Mouse (Mus musculus) limb, embryonic 10.5 days (tissue): ENCODE measurements around the gene Ern2. TPM values are rescaled to one million over a fixed set of nuclear protein-coding genes. Genes with fewer than 3 reads are reported as not detected.

Experiments used
- DNase-seq: peaks from one replicate; pipeline ENCODE4 v3.0.0-alpha.2; 2017; ENCODE audit warnings: low spot score
- H3K27ac ChIP-seq: fragments of 300-500 bp; sonication (generic); 2 replicates; pipeline ENCODE4 v1.5.1; 2016; ENCODE audit warnings: mild to moderate bottlenecking
- H3K27me3 ChIP-seq: fragments of 300-500 bp; sonication (generic); 2 replicates; pipeline ENCODE4 v1.6.1; 2016; ENCODE audit warnings: low read depth, mild to moderate bottlenecking; ENCODE audit not compliant: poor library complexity, severe bottlenecking
- H3K36me3 ChIP-seq: fragments of 300-500 bp; sonication (generic); 2 replicates; pipeline ENCODE4 v1.6.1; 2016; ENCODE audit warnings: mild to moderate bottlenecking, moderate library complexity
- H3K4me1 ChIP-seq: fragments of 300-500 bp; sonication (generic); 2 replicates; pipeline ENCODE4 v1.6.1; 2016
- H3K4me3 ChIP-seq: fragments of 300-500 bp; sonication (generic); 2 replicates; pipeline ENCODE4 v1.5.1; 2016; ENCODE audit warnings: mild to moderate bottlenecking, moderate library complexity
- H3K9me3 ChIP-seq: fragments of 300-500 bp; sonication (generic); replicated peaks from 2 replicates; pipeline ENCODE4 v1.6.1; 2016; ENCODE audit warnings: mild to moderate bottlenecking
- WGBS: fragments of 180-500 bp; shearing (Covaris S2); methylation state at CpG from one replicate; pipeline ENCODE4 v1.1.7; 2016; 5-methylcytosine and 5-hydroxymethylcytosine counted together
- polyA plus RNA-seq: library from polyadenylated mRNA; unstranded; fragments of >200 nt; fragmentation: Nextera tagmentation; extraction: Ambion mirVana; gene quantifications from 2 replicates; pipeline ENCODE4 v1.2.1, GENCODE M21; 2016

Ern2 gene
- polyA plus RNA-seq, 1 experiment from 2014 or later, result not detected

- Histone ChIP-seq H3K27me3 (no peaks in the 10 kb centered on the region), H3K36me3 (no peaks in the 10 kb centered on the region), H3K4me1 (no peaks in the 10 kb centered on the region), H3K27ac (no peak overlapping the region), H3K4me3 (no peak overlapping the region), H3K9me3 (no peaks in the 10 kb centered on the region)
- DNase-seq, result no peak
Observed at GRCm38 (mm10) chr7:122193919-122194318, 7.9 kb upstream of the Ern2 start.

DNA sequence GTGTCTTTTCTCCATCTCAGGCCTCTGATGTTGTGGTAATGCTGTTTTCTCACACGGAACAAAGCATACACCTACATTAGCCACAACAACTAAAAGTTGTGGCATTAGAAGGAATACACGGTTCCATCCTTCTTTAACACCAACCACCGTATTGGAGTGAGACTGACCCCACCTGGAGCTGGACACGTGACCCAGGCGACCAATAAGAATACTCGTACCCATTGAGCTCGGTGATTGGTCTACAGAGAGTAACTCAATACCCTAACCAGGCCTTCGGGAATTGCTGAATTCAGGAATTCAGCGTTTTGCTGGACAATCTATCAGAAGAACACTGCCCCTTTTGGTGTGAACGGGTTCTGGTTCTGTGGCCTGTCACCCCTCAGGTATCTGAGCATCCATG lies 5.1 kb upstream of the Ern2 start:
- Histone ChIP-seq H3K9me3 (no peaks in the 10 kb centered on the region), H3K27me3 (no peaks in the 10 kb centered on the region), H3K4me1 (peaks cover under 1% of the 10 kb centered on the region), H3K4me3 (no peak overlapping the region), H3K36me3 (no peaks in the 10 kb centered on the region), H3K27ac (no peak overlapping the region)
- WGBS, result 59% methylated on average over 10 of the region's 10 CpGs
- no peak for DNase-seq

DNA sequence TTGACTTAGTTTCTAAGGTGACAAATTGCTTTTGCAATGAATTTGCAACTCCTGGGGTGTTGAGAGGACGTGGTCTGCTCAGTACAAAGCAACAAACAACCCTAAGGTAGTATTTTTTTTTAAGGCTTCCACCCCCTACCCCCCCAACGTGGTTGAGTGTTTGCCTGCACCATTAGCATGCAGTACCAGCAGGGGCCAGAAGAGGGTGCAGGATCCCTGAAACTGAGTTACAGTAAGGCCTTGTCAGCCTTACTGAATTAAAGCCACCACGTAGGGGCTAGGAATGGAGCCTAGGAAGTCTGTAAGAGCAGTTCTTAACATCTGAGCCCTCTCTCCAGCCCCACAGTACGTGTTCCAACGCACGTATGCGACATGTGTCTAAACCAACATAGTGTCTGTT lies 3.5 kb upstream of the Ern2 start:
- H3K27me3 ChIP-seq, result no peaks in the 10 kb centered on the region
- H3K9me3 ChIP-seq, result no peaks in the 10 kb centered on the region
- H3K4me3 ChIP-seq, result no peak overlapping the region
- no peak overlapping the region for H3K27ac ChIP-seq
- peaks cover 5% of the 10 kb centered on the region for H3K4me1 ChIP-seq
- H3K36me3 ChIP-seq, result no peaks in the 10 kb centered on the region
- 31% methylated on average over 7 of the region's 7 CpGs for WGBS
- DNase-seq, result peak; percentile 80

GRCm38 (mm10) chr7:122184569-122184968 lies 1.4 kb downstream of the Ern2 start:
- Histone ChIP-seq H3K27ac (no peak overlapping the region), H3K36me3 (no peaks in the 10 kb centered on the region), H3K4me3 (no peak overlapping the region), H3K27me3 (no peaks in the 10 kb centered on the region), H3K9me3 (no peaks in the 10 kb centered on the region), H3K4me1 (peaks cover 5% of the 10 kb centered on the region)
- 74% methylated on average over 5 of the region's 5 CpGs for WGBS
- DNase-seq, result no peak

DNA sequence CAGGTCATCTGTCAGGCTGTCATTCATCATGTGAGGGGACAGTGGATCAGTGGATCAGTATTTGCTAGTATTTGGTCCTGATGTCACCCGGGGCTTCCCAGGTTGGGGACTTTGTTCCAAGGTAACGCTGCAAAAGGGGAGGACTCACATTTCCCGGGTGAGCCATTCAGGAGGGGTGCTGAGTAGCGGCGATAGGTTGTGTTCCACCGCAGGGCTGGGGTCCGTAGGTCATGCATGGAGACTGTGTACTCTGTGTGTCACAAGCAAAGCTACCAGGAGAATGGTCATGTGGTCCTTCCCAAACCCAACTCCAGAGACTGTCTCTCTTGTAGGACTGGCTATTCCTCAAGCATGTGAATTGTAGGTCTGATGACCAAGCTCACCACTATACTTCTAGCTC lies 5.3 kb downstream of the Ern2 start:
- WGBS, result 92% methylated on average over 7 of the region's 7 CpGs
- H3K4me3 ChIP-seq, result no peak overlapping the region
- no peaks in the 10 kb centered on the region for H3K9me3 ChIP-seq
- DNase-seq, result no peak
- no peak overlapping the region for H3K27ac ChIP-seq
- H3K27me3 ChIP-seq, result no peaks in the 10 kb centered on the region
- H3K36me3 ChIP-seq, result no peaks in the 10 kb centered on the region
- H3K4me1 ChIP-seq, result peaks cover under 1% of the 10 kb centered on the region

DNA sequence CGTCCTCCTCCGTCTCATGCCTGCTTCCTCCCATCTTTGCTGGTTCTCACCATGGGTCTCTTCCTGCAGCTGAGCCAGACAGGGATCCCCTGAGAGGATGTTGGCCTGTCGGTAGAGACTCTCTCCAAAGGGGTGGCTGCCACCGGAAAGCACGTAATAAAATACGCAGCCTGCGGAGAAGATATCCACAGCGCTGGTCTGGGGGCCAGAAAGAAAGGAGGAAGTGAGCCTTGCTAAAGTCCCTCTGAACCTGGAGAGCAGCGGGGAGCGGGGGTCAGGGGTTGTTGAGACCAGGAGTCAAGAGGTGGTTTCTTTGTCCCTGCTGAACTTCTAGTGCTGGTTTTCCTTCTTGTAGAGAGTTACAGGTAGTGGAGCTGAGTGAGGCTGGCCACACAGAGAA lies 14.4 kb downstream of the Ern2 start:
- Histone ChIP-seq H3K27me3 (no peaks in the 10 kb centered on the region), H3K36me3 (peaks cover 50% of the 10 kb centered on the region), H3K4me3 (no peak overlapping the region), H3K4me1 (no peaks in the 10 kb centered on the region), H3K9me3 (no peaks in the 10 kb centered on the region), H3K27ac (no peak overlapping the region)
- no peak for DNase-seq
- 81% methylated on average over 10 of the region's 10 CpGs for WGBS

- WGBS, result 88% methylated on average over 6 of the region's 6 CpGs
- peaks cover 60% of the 10 kb centered on the region for H3K36me3 ChIP-seq
- no peaks in the 10 kb centered on the region for H3K4me1 ChIP-seq
- no peaks in the 10 kb centered on the region for H3K9me3 ChIP-seq
- H3K4me3 ChIP-seq, result no peak overlapping the region
- no peaks in the 10 kb centered on the region for H3K27me3 ChIP-seq
- no peak for DNase-seq
- no peak overlapping the region for H3K27ac ChIP-seq
Observed at GRCm38 (mm10) chr7:122170705-122171104, 15.3 kb downstream of the Ern2 start.

DNA sequence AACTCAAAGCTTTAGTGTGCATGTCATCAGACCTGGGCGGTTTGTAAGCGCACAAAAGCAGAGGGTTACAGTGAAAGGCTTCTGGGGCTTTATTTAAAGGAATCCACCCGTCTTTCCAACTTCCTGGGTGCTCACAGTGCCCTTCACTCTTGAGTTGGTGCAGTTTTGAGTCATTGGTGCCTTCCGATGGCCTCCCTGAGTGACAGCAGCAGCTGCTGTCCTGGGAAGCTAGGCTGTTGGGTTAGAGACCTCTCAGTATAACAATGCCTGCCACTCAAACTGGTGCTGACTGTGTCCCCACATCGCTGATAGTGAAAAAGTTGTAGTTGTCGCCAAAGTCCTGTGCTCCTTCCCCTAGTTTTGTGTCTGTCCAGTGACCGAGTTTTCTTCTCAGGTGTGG lies 18.8 kb downstream of the Ern2 start:
- Histone ChIP-seq H3K9me3 (no peaks in the 10 kb centered on the region), H3K4me1 (no peaks in the 10 kb centered on the region), H3K27me3 (no peaks in the 10 kb centered on the region), H3K4me3 (no peak overlapping the region), H3K36me3 (peaks cover 95% of the 10 kb centered on the region), H3K27ac (no peak overlapping the region)
- no peak for DNase-seq
- WGBS, result 95% methylated on average over 7 of the region's 7 CpGs

GRCm38 (mm10) chr7:122163766-122164165 lies 22.2 kb downstream of the Ern2 start:
- Histone ChIP-seq H3K27ac (no peak overlapping the region), H3K4me3 (no peak overlapping the region), H3K4me1 (peaks cover 19% of the 10 kb centered on the region), H3K9me3 (no peaks in the 10 kb centered on the region), H3K27me3 (no peaks in the 10 kb centered on the region), H3K36me3 (peaks cover 84% of the 10 kb centered on the region)
- 93% methylated on average over 8 of the region's 8 CpGs for WGBS
- no peak for DNase-seq

- WGBS, result under 1% methylated on average over 12 of the region's 12 CpGs
- DNase-seq, result peak; percentile 63
Observed at GRCm38 (mm10) chr7:122160037-122160436, 26.0 kb downstream of the Ern2 start.

GRCm38 (mm10) chr7:122158915-122159902 lies 26.8 kb downstream of the Ern2 start, which contains the start of gene Plk1:
Gene Plk1 (plus strand): TSS chr7:122159439.
- H3K27ac ChIP-seq, result peak within 1 kb of the TSS; percentile 91
- DNase-seq, result peak; percentile 92
- H3K9me3 ChIP-seq, result no peaks in the 10 kb centered on the region
- H3K4me3 ChIP-seq, result peak within 1 kb of the TSS; percentile 82
- whole genome bisulfite sequencing, result under 1% methylated on average over 63 of the region's 63 CpGs
- no peaks in the 10 kb centered on the region for H3K27me3 ChIP-seq
- H3K36me3 ChIP-seq, result peaks cover 38% of the 10 kb centered on the region
- H3K4me1 ChIP-seq, result peaks cover 35% of the 10 kb centered on the region

More at GRCm38 (mm10) chr7:122160037-122160436, 26.0 kb downstream of the Ern2 start:
- Histone ChIP-seq H3K27me3 (no peaks in the 10 kb centered on the region), H3K4me3 (peak overlapping the region; percentile 82), H3K4me1 (peaks cover 35% of the 10 kb centered on the region), H3K36me3 (peaks cover 46% of the 10 kb centered on the region), H3K9me3 (no peaks in the 10 kb centered on the region), H3K27ac (peak overlapping the region; percentile 91)

GRCm38 (mm10) chr7:122158488-122158887 lies 27.5 kb downstream of the Ern2 start:
- no peaks in the 10 kb centered on the region for H3K27me3 ChIP-seq
- DNase-seq, result no peak
- H3K9me3 ChIP-seq, result no peaks in the 10 kb centered on the region
- H3K27ac ChIP-seq, result peak overlapping the region; percentile 91
- 7% methylated on average over 13 of the region's 13 CpGs for WGBS
- H3K36me3 ChIP-seq, result peaks cover 31% of the 10 kb centered on the region
- peak overlapping the region; percentile 82 for H3K4me3 ChIP-seq
- H3K4me1 ChIP-seq, result peaks cover 35% of the 10 kb centered on the region

DNA sequence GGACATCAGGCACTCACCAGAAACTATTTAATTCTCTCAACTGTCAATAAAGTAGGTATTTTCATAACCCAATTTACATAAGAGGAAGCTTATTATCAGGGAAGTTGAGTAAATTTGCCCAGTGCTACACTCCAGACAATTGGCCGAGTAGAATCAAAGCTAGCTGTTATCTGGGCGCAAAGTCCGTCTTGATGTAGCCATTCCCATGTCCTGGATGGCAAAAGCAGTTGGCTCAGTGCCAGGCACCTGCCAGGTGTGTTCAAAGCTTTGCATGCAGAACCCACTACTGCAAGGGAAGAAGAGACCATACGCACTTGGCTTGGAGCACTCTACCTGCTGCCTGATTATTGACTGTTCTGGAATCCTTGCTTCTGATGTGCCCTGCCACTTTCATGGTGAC lies 33.5 kb downstream of the Ern2 start:
- no peaks in the 10 kb centered on the region for H3K27me3 ChIP-seq
- DNase-seq, result no peak

More for the DNA sequence above, 33.5 kb downstream of the Ern2 start:
- H3K27ac ChIP-seq, result no peak overlapping the region
- H3K4me3 ChIP-seq, result no peak overlapping the region
- WGBS, result 94% methylated on average over 4 of the region's 4 CpGs
- H3K36me3 ChIP-seq, result peaks cover 32% of the 10 kb centered on the region
- H3K4me1 ChIP-seq, result peaks cover 3% of the 10 kb centered on the region
- no peaks in the 10 kb centered on the region for H3K9me3 ChIP-seq
